Mouse (Mus musculus) cerebellum, adult 2 months (tissue): ENCODE results near the gene Syne1.

ENCODE experiments used
- CTCF ChIP-seq: fragments of 200-500 bp; IDR thresholded peaks from 2 replicates; pipeline ENCODE4 v1.5.1; 2011; ENCODE audit warnings: low read depth, mild to moderate bottlenecking, control low read depth, low read length, moderate library complexity, borderline replicate concordance; ENCODE audit not compliant: insufficient read depth
- POLR2A ChIP-seq: fragments of 200-500 bp; IDR thresholded peaks from 2 replicates; pipeline ENCODE4 v1.6.1; 2011; ENCODE audit warnings: low read length, control low read depth, borderline replicate concordance; ENCODE audit not compliant: insufficient read depth

DNA sequence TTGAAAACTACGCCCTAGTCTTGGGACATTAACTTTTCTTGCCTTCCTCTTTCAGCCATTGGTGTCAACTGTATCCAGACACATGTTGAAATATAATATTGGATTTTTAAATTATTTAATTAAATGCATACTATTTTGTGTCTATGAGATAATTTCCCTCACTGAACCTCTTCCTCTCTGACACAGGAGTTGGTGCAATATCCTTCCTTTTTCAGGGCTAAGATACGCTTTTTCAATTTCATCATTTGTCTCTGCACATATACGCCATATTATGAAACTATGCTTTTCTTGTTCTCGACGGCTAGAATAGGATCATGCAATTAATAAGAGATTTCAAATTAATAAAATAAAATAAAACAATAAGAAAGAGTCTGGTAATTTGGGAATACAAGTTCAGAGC is 4.9 kb downstream of the Syne1 start:
- no peak for TF ChIP-seq POLR2A
- TF ChIP-seq CTCF: no peak
